Mouse (Mus musculus) frontal cortex, postnatal 14 days (tissue): Measurements from ENCODE around the gene Ypel3.
"Not testable (repeated sequence)": the region's sequence is repeated elsewhere in the genome, so short reads cannot be mapped to it uniquely, and the experiment has no call there.

Experiments
- DNase-seq, 2 experiments: peaks; one replicate each; pipeline ENCODE4 v3.0.0; 2022; ENCODE audit warnings: low spot score in 2 of 2

Ypel3 gene

DNA sequence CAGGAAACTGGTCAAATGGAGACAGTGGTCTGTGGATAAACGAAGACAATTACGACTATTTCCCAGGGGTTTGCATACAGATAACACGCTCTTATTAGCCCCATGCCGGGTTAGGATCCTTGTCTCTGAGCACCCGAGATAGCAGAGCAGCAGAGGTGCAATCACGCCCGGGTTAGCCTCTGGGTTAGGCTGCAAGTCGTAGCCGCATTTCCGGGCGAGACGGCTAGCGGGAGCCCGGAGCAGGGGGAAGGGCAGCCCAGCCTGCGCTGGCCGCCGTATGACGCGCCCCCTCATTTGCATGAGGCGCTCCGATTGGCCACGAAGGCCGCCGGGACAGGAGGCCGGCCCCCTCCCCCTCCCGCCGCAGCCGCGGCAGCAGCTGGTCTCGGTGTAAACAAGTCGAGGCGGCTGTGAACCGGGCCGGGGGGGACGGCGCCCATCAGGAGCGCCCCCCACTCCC, at the start of gene Ypel3:
TSS of gene Ypel3 (plus strand) at position 358 of the 460 bp plus-strand sequence.
- DNase-seq, result peak; percentile 88 to 92

- DNase-seq, result not testable (repeated sequence)
Measured at GRCm38 (mm10) chr7:126730256-126730789, 46.4 kb upstream of the Ypel3 start.

GRCm38 (mm10) chr7:126736122-126736521, 40.6 kb upstream of the Ypel3 start:
- no peak for DNase-seq

DNA sequence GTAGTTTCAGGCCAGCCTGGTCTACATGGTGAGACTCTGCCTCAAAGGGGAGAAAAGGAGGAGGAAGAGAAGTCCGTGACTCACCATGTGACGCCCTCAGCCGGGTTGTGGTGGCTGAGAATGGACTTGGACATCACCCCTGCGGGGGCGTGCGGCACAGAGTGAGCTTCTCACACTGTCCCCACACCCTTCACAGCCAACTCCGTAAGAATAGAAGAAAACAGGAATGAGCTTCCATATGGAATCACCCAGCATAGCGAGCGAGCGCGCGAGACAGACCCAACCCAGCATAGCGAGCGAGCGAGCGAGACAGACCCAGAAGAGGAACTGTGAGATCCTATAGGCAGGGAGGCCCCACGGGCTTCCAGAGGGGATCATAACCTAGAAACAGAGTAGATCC, 37.2 kb upstream of the Ypel3 start:
- DNase-seq, result no peak

DNA sequence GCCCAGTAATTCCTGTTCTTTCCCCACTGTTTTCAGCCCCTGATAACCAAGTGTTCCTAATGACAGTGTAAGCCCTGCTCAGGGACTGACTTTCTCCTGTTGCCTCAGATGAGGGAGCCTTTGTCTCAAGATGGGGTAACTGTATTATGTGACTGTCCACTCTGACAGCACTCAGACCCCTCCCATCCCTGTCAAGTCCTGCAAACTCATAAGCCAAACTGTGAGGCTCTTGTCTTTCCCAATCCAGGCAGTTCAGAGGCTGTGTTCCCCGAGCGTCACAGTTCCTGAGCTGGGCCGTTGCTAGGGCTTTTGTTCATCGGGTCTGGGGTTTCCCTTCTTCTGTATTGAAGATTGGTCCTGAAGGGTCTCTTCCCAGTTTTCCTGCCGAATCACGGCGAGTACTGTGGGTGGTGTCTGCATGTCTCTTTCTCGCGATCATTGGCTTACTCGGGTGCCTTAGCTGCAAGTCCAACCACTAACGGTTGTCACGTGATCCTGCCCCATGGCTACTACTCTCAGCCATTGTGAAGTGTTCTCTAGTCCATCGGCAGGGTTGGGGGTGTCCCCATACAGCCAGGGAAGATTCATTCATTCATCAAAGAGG, 36.5 kb upstream of the Ypel3 start:
- DNase-seq, result no peak

- no peak for DNase-seq
Measured at GRCm38 (mm10) chr7:126740977-126741376, 35.8 kb upstream of the Ypel3 start.

GRCm38 (mm10) chr7:126741452-126741851, 35.3 kb upstream of the Ypel3 start:
- no peak for DNase-seq

- DNase-seq, result no peak
Measured at GRCm38 (mm10) chr7:126741964-126742482, 34.7 kb upstream of the Ypel3 start.

DNA sequence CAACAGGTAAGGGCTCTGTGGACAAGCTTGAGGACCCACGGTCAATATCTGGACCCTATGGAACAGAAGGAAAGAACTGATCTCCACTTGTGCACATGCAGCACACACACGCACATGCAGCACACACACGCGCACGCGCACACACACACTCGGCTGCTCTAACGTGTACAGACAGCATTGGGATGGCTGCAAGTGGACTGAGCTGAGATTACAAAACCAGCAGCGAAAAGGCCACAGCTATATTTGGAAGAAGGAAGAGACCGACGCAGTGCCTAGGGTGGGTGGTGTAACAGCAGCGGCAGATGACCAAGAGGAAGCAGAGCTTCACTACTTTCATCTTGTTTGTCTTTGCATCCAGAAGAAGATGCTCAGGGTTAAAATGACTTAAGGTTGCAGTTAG, 30.7 kb upstream of the Ypel3 start:
- no peak for DNase-seq

GRCm38 (mm10) chr7:126746798-126747197, 30.0 kb upstream of the Ypel3 start:
- DNase-seq, result no peak

GRCm38 (mm10) chr7:126748824-126749223, 27.9 kb upstream of the Ypel3 start:
- DNase-seq, result no peak

GRCm38 (mm10) chr7:126749582-126750343, 27.0 kb upstream of the Ypel3 start:
- no peak for DNase-seq

- peak in 1 of 2 experiments; percentile 64 for DNase-seq
Measured at GRCm38 (mm10) chr7:126754866-126755265, 21.9 kb upstream of the Ypel3 start.

GRCm38 (mm10) chr7:126758539-126758938, 18.2 kb upstream of the Ypel3 start:
- no peak for DNase-seq

GRCm38 (mm10) chr7:126759050-126759671, 17.6 kb upstream of the Ypel3 start, which contains the start of gene Mapk3:
Gene Mapk3 (plus strand): TSS chr7:126759601.
- DNase-seq, result peak; percentile 82 to 83

DNA sequence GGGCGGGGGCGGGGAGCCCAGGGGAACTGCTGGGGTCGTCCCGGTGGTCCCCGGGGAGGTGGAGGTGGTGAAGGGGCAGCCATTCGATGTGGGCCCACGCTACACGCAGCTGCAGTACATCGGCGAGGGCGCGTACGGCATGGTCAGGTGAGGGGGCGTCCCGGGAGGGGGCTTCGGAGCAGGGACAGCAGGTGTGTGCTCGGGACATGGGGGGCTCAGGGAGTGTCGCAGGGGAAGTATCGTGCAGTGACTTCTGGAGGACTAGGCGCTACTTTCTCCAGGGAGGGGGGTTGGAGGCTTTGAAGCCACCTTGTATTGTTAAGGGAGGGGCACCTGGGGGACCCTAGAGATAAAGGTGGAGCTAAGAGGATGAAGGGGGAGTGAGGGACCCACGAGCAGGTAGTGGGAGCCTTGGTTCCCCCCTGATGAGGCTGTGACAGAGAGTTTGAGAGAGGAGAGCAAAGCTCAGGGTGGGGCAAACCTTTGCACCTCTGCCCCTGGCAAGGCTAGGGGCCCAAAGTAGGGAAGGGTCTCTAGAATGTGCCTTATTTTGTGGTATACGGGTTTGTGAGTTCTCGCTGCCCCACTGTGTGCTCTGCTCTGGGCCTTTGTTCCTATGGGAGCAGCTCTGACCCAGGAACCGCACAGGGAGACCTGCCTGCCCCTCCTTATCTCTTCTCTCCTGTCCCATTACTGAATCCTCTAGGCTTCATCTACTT, 16.9 kb upstream of the Ypel3 start:
- DNase-seq, result no peak

DNA sequence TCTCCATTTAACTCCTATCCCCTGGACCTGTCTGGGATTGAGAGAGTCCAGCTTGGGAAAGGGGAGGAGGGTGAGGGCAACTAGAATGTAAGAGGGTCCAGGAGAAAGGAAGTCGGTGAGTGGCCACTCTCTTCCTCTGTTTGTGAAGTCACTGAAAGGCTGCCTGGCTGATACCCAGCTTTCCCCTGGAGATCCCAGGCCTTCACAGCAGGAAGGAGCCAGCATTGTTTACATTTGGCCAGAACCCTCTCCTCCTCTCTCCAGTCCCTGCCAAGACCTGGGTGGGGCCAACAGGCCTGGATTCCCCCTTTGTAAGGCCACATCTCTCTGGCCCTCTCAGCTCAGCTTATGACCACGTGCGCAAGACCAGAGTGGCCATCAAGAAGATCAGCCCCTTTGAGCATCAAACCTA, 16.4 kb upstream of the Ypel3 start:
- DNase-seq, result no peak

- no peak for DNase-seq
Measured at GRCm38 (mm10) chr7:126760956-126761355, 15.8 kb upstream of the Ypel3 start.

DNA sequence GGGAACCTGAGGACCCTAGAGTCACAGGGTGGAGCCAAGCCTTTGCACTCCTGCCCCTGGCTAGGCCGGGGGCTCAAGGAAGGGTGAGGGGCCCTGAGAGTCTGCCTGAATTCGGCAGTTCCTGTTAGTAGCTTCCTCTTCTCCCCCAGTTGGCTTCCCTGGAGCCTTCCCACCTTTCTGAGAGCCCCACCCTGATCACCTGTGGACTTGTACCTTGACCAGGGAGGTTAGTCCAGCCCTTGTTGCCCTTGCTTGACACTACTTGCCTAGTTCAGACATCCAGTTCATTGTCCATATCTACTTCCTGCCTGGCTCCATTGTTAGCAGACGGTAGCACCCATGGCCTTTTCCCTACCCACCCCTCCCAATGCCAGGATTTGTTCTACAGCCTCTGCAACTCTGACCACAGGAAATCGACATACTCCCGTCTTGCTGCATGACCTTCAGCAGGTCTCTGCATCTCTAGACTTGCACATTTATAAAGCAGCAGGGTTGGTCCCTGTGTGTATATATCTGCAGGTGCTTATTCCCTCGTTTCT, 15.2 kb upstream of the Ypel3 start:
- DNase-seq, result no peak

- no peak for DNase-seq
Measured at GRCm38 (mm10) chr7:126762471-126763008, 14.2 kb upstream of the Ypel3 start.

- DNase-seq, result no peak
Measured at GRCm38 (mm10) chr7:126765540-126765939, 11.2 kb upstream of the Ypel3 start.
